Mouse (Mus musculus): Measurements from ENCODE around the gene Tekt5.

- TF ChIP-seq CTCF (IDR thresholded peaks at IDR 0.05; ENCODE audit: insufficient read depth, low read length) (no peak), POLR2A (IDR thresholded peaks at IDR 0.05; ENCODE audit: borderline replicate concordance, extremely low read depth, low read depth, low read length) (no peak)
Measured at GRCm38 (mm10) chr16:10335953-10336352, 59.3 kb downstream of the Tekt5 start.

Measured in lung, adult 2 months (tissue).